Mouse (Mus musculus): ENCODE results near the gene Tmem59l. TPM values are rescaled to one million over a fixed set of nuclear protein-coding genes. Genes with fewer than 3 reads are reported as not detected.
A peak's percentile ranks its signal among the peaks of the same experiment; 100 is the strongest.

The Tmem59l gene
- polyA plus RNA-seq, 1 experiment, result not detected

GRCm38 (mm10) chr8:70509281-70509952, 22.3 kb upstream of the Tmem59l start:
- TF ChIP-seq POLR2A (IDR thresholded peaks at IDR 0.05; ENCODE audit: borderline replicate concordance, low read depth, low read length) (no peak), CTCF (IDR thresholded peaks at IDR 0.05; ENCODE audit: low read depth, low read length) (no peak)
- Histone ChIP-seq H3K4me3 (ENCODE audit: insufficient read depth, low read length) (peak overlapping the region; percentile 97), H3K27ac (ENCODE audit: insufficient read depth, low read depth, low read length) (peak overlapping the region; percentile 61), H3K4me1 (ENCODE audit: control insufficient read depth, insufficient read depth, low read length) (peaks cover 23% of the 10 kb centered on the region)

- Histone ChIP-seq H3K27ac (ENCODE audit: insufficient read depth, low read depth, low read length) (peak overlapping the region; percentile 21; the same call in 1 of the 2 replicates), H3K4me1 (ENCODE audit: control insufficient read depth, insufficient read depth, low read length) (peaks cover 7% of the 10 kb centered on the region), H3K4me3 (ENCODE audit: insufficient read depth, low read length) (no peak overlapping the region)
- TF ChIP-seq CTCF (IDR thresholded peaks at IDR 0.05; ENCODE audit: low read depth, low read length) (no peak), POLR2A (IDR thresholded peaks at IDR 0.05; ENCODE audit: borderline replicate concordance, low read depth, low read length) (no peak)
Measured at GRCm38 (mm10) chr8:70507027-70507393, 19.9 kb upstream of the Tmem59l start.

- TF ChIP-seq POLR2A (IDR thresholded peaks at IDR 0.05; ENCODE audit: borderline replicate concordance, low read depth, low read length), result no peak
- peak; percentile 57 for TF ChIP-seq CTCF (IDR thresholded peaks at IDR 0.05; ENCODE audit: low read depth, low read length)
- peak within 1 kb of the TSS; percentile 36 for H3K27ac ChIP-seq (ENCODE audit: insufficient read depth, low read depth, low read length)
- H3K4me1 ChIP-seq (ENCODE audit: control insufficient read depth, insufficient read depth, low read length), result peaks cover 2% of the 10 kb centered on the region
- H3K4me3 ChIP-seq (ENCODE audit: insufficient read depth, low read length), result peak within 1 kb of the TSS; percentile 80
Measured at GRCm38 (mm10) chr8:70506328-70507026, 19.3 kb upstream of the Tmem59l start, which contains the start of gene Rex1bd. Gene Rex1bd (minus strand): TSS chr8:70506752.

GRCm38 (mm10) chr8:70505698-70506327, 18.7 kb upstream of the Tmem59l start:
- Histone ChIP-seq H3K4me1 (ENCODE audit: control insufficient read depth, insufficient read depth, low read length) (no peaks in the 10 kb centered on the region), H3K27ac (ENCODE audit: insufficient read depth, low read depth, low read length) (no peak overlapping the region; the same call in 1 of the 2 replicates), H3K4me3 (ENCODE audit: insufficient read depth, low read length) (peak overlapping the region; percentile 80)
- no peak for TF ChIP-seq POLR2A (IDR thresholded peaks at IDR 0.05; ENCODE audit: borderline replicate concordance, low read depth, low read length)
- no peak for TF ChIP-seq CTCF (IDR thresholded peaks at IDR 0.05; ENCODE audit: low read depth, low read length)

- no peak for TF ChIP-seq POLR2A (IDR thresholded peaks at IDR 0.05; ENCODE audit: borderline replicate concordance, low read depth, low read length)
- peak; percentile 39 for TF ChIP-seq CTCF (IDR thresholded peaks at IDR 0.05; ENCODE audit: low read depth, low read length)
- no peak overlapping the region for H3K4me3 ChIP-seq (ENCODE audit: insufficient read depth, low read length)
- no peak overlapping the region for H3K27ac ChIP-seq (ENCODE audit: insufficient read depth, low read depth, low read length)
- no peaks in the 10 kb centered on the region for H3K4me1 ChIP-seq (ENCODE audit: control insufficient read depth, insufficient read depth, low read length)
Measured at GRCm38 (mm10) chr8:70504851-70505250, 17.7 kb upstream of the Tmem59l start.

- TF ChIP-seq CTCF (IDR thresholded peaks at IDR 0.05; ENCODE audit: low read depth, low read length), result no peak
- no peak for TF ChIP-seq POLR2A (IDR thresholded peaks at IDR 0.05; ENCODE audit: borderline replicate concordance, low read depth, low read length)
- no peak overlapping the region for H3K27ac ChIP-seq (ENCODE audit: insufficient read depth, low read depth, low read length)
- no peaks in the 10 kb centered on the region for H3K4me1 ChIP-seq (ENCODE audit: control insufficient read depth, insufficient read depth, low read length)
- no peak overlapping the region for H3K4me3 ChIP-seq (ENCODE audit: insufficient read depth, low read length)
Measured at GRCm38 (mm10) chr8:70504291-70504716, 17.1 kb upstream of the Tmem59l start.

- TF ChIP-seq CTCF (IDR thresholded peaks at IDR 0.05; ENCODE audit: low read depth, low read length) (peak; percentile 87), POLR2A (IDR thresholded peaks at IDR 0.05; ENCODE audit: borderline replicate concordance, low read depth, low read length) (no peak)
- Histone ChIP-seq H3K4me1 (ENCODE audit: control insufficient read depth, insufficient read depth, low read length) (no peaks in the 10 kb centered on the region), H3K27ac (ENCODE audit: insufficient read depth, low read depth, low read length) (no peak overlapping the region), H3K4me3 (ENCODE audit: insufficient read depth, low read length) (no peak overlapping the region)
Measured at GRCm38 (mm10) chr8:70503062-70503750, 16.0 kb upstream of the Tmem59l start.

GRCm38 (mm10) chr8:70502540-70502939, 15.4 kb upstream of the Tmem59l start:
- H3K4me3 ChIP-seq (ENCODE audit: insufficient read depth, low read length), result no peak overlapping the region
- no peaks in the 10 kb centered on the region for H3K4me1 ChIP-seq (ENCODE audit: control insufficient read depth, insufficient read depth, low read length)
- TF ChIP-seq POLR2A (IDR thresholded peaks at IDR 0.05; ENCODE audit: borderline replicate concordance, low read depth, low read length) (no peak), CTCF (IDR thresholded peaks at IDR 0.05; ENCODE audit: low read depth, low read length) (no peak)

GRCm38 (mm10) chr8:70501820-70502529, 14.8 kb upstream of the Tmem59l start:
- Histone ChIP-seq H3K4me1 (ENCODE audit: control insufficient read depth, insufficient read depth, low read length) (no peaks in the 10 kb centered on the region), H3K4me3 (ENCODE audit: insufficient read depth, low read length) (no peak overlapping the region), H3K27ac (ENCODE audit: insufficient read depth, low read depth, low read length) (no peak overlapping the region)
- no peak for TF ChIP-seq POLR2A (IDR thresholded peaks at IDR 0.05; ENCODE audit: borderline replicate concordance, low read depth, low read length)
- TF ChIP-seq CTCF (IDR thresholded peaks at IDR 0.05; ENCODE audit: low read depth, low read length), result no peak

More at GRCm38 (mm10) chr8:70502540-70502939, 15.4 kb upstream of the Tmem59l start:
- no peak overlapping the region for H3K27ac ChIP-seq (ENCODE audit: insufficient read depth, low read depth, low read length)

Data from bone marrow macrophage, adult 2 months (primary cell).